Mouse (Mus musculus): ENCODE data around the gene Mtmr10.

DNA sequence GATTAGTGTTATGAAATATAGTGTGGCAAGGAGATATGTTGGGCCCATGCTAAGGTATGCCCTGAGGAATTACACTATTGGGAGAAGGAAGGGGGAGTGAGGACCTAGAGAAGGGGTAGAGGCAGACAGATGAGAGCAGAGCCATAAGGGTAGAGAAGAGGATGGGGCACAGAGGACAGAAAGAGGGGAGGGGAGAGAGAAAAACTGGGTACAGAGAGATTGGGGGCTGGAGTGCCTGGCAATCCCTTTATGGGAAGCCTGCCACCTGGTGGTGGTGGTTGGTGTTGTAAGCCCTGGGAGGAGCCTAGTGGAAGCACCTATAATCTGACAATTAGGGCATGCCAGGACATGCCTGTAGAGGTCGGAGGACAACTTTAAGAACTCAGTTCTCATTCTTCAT is 39.4 kb downstream of the Mtmr10 start:
- TF ChIP-seq CTCF (IDR thresholded peaks at IDR 0.05; ENCODE audit: control insufficient read depth, insufficient read depth, insufficient replicate concordance, low read depth, low read length) (peak; percentile 68; the same call in 1 of the 2 replicates), POLR2A (IDR thresholded peaks at IDR 0.05; ENCODE audit: control insufficient read depth, low read depth, low read length) (no peak)
